Mouse (Mus musculus) kidney, adult 2 months (tissue): Measurements from ENCODE around the gene Lrrc8c.

Experiments used
- CTCF ChIP-seq: fragments of 200-500 bp; conservative IDR thresholded peaks from 2 replicates; pipeline ENCODE4 v1.5.1; 2011; ENCODE audit warnings: low read depth, mild to moderate bottlenecking, control low read depth, low read length, moderate library complexity, mixed read lengths; ENCODE audit not compliant: insufficient read depth, insufficient read length
- POLR2A ChIP-seq: fragments of 200-500 bp; IDR thresholded peaks from one replicate; pipeline ENCODE4 v1.6.1; 2011; ENCODE audit warnings: low read depth, low read length, control low read depth

GRCm38 (mm10) chr5:105537101-105537723 is 18.0 kb downstream of the Lrrc8c start:
- TF ChIP-seq POLR2A (no peak), CTCF (no peak)
